Mouse (Mus musculus): ENCODE measurements around the gene Uxt. TPM values are rescaled to one million over a fixed set of nuclear protein-coding genes. Genes with fewer than 3 reads are reported as not detected.

The Uxt gene
- polyA plus RNA-seq, 1 experiment from 2014 or later, result 73.3 TPM

GRCm38 (mm10) chrX:20915075-20915474 lies 46.7 kb downstream of the Uxt start:
- no peak for DNase-seq (ENCODE audit: low spot score)
- H3K9me3 ChIP-seq (replicated peaks), result no peaks in the 10 kb centered on the region
- H3K27ac ChIP-seq (replicated peaks), result no peak overlapping the region
- no peaks in the 10 kb centered on the region for H3K36me3 ChIP-seq
- H3K27me3 ChIP-seq (ENCODE audit: low read depth, poor library complexity, severe bottlenecking), result peaks cover 9% of the 10 kb centered on the region
- H3K4me1 ChIP-seq, result no peaks in the 10 kb centered on the region; the same call in 1 of the 2 replicates
- H3K4me3 ChIP-seq, result no peak overlapping the region

- no peaks in the 10 kb centered on the region for H3K36me3 ChIP-seq
- H3K27ac ChIP-seq (replicated peaks), result no peak overlapping the region
- no peaks in the 10 kb centered on the region for H3K9me3 ChIP-seq (replicated peaks)
- no peaks in the 10 kb centered on the region for H3K27me3 ChIP-seq (ENCODE audit: low read depth, poor library complexity, severe bottlenecking)
- 85% methylated on average over 6 of the region's 6 CpGs for WGBS
- H3K4me3 ChIP-seq, result no peak overlapping the region
- no peak for DNase-seq (ENCODE audit: low spot score)
- H3K4me1 ChIP-seq, result no peaks in the 10 kb centered on the region
Observed at GRCm38 (mm10) chrX:20913726-20914125, 48.1 kb downstream of the Uxt start.

- H3K27ac ChIP-seq (replicated peaks), result no peak overlapping the region
- H3K4me1 ChIP-seq, result no peaks in the 10 kb centered on the region
- no peaks in the 10 kb centered on the region for H3K36me3 ChIP-seq
- no peaks in the 10 kb centered on the region for H3K27me3 ChIP-seq (ENCODE audit: low read depth, poor library complexity, severe bottlenecking)
- H3K9me3 ChIP-seq (replicated peaks), result no peaks in the 10 kb centered on the region
- WGBS, result 44% methylated on average over 3 of the region's 3 CpGs
- H3K4me3 ChIP-seq, result no peak overlapping the region
- DNase-seq (ENCODE audit: low spot score), result no peak
Observed at GRCm38 (mm10) chrX:20910074-20910473, 51.7 kb downstream of the Uxt start.

Other genes with a start within 250 kb of the Uxt start
- 101 and 118 TPM in 2 replicates for gene Araf, start 164.2 kb downstream of the Uxt start, polyA plus RNA-seq (2016; fragmentation: Nextera tagmentation; extraction: Ambion mirVana)
- gene Timp1, start 91.9 kb downstream of the Uxt start, polyA plus RNA-seq (2016; fragmentation: Nextera tagmentation; extraction: Ambion mirVana), result 8.8 and 10.6 TPM in 2 replicates
- gene Syn1, start 41.0 kb downstream of the Uxt start, polyA plus RNA-seq (2016; fragmentation: Nextera tagmentation; extraction: Ambion mirVana), result 4.0 and 6.8 TPM in 2 replicates
- gene Cfp, start 30.5 kb downstream of the Uxt start, polyA plus RNA-seq (2016; fragmentation: Nextera tagmentation; extraction: Ambion mirVana), result 3.6 and 5.1 TPM in 2 replicates
- gene Elk1, start 11.4 kb downstream of the Uxt start, polyA plus RNA-seq (2016; fragmentation: Nextera tagmentation; extraction: Ambion mirVana), result 9.6 and 12.3 TPM in 2 replicates
- 6.4 and 6.7 TPM in 2 replicates for gene Zfp182, start 100.3 kb upstream of the Uxt start, polyA plus RNA-seq (2016; fragmentation: Nextera tagmentation; extraction: Ambion mirVana)
- gene Spaca5, start 106.4 kb upstream of the Uxt start, polyA plus RNA-seq (2016; fragmentation: Nextera tagmentation; extraction: Ambion mirVana), result not detected in 2 replicates
- 2.2 and 2.4 TPM in 2 replicates for gene Zfp300, start 127.5 kb upstream of the Uxt start, polyA plus RNA-seq (2016; fragmentation: Nextera tagmentation; extraction: Ambion mirVana)
- gene Ssxa1, start 153.8 kb upstream of the Uxt start, polyA plus RNA-seq (2016; fragmentation: Nextera tagmentation; extraction: Ambion mirVana), result not detected in 2 replicates
- not detected in 2 replicates for gene Gm21876, start 213.6 kb upstream of the Uxt start, polyA plus RNA-seq (2016; fragmentation: Nextera tagmentation; extraction: Ambion mirVana)

All from midbrain, embryonic 10.5 days (tissue).